Mouse (Mus musculus) erythroblast, embryonic 14.5 days (primary cell): ENCODE measurements around the gene Fam129c.

Source experiments
- GATA1 ChIP-seq: IDR thresholded peaks from 2 replicates; pipeline ENCODE4 v1.6.1; 2012; ENCODE audit warnings: low read length, inconsistent platforms, mixed read lengths
- TAL1 ChIP-seq: IDR thresholded peaks from 3 replicates; pipeline ENCODE4 v1.6.1; 2012; ENCODE audit warnings: low read length, inconsistent platforms, mixed read lengths

GRCm38 (mm10) chr8:71579476-71579875, 18.0 kb upstream of the Fam129c start:
- no peak for TF ChIP-seq GATA1
- TF ChIP-seq TAL1: no peak
